Mouse (Mus musculus): ENCODE data around the gene Rnf220. TPM values are rescaled to one million over a fixed set of nuclear protein-coding genes. Genes with fewer than 3 reads are reported as not detected.

The Rnf220 gene
- polyA plus RNA-seq, 1 experiment from 2014 or later, result 76.0 TPM

GRCm38 (mm10) chr4:117480611-117481445, 16.0 kb downstream of the Rnf220 start:
- H3K36me3 ChIP-seq (ENCODE audit: insufficient read depth, low read length), result no peaks in the 10 kb centered on the region
- H3K27me3 ChIP-seq (ENCODE audit: insufficient read depth, low read length), result peaks cover 70% of the 10 kb centered on the region
- WGBS, result 39% methylated on average over 11 of the region's 11 CpGs
- no peaks in the 10 kb centered on the region for H3K9me3 ChIP-seq (ENCODE audit: low read length)
- peak overlapping the region; percentile 1; the same call in 1 of the 2 replicates for H3K27ac ChIP-seq (ENCODE audit: low read length)
- ATAC-seq (ENCODE audit: low FRiP score, low TSS enrichment), result no peak
- H3K4me2 ChIP-seq (replicated peaks; ENCODE audit: low read depth, low read length), result no peak overlapping the region
- no peak overlapping the region for H3K4me3 ChIP-seq (ENCODE audit: low read length)
- no peak overlapping the region for H3K9ac ChIP-seq (replicated peaks; ENCODE audit: low read length)
- peaks cover 17% of the 10 kb centered on the region for H3K4me1 ChIP-seq (ENCODE audit: insufficient read depth, low read length)

- no peak for ATAC-seq (ENCODE audit: low FRiP score, low TSS enrichment)
- Histone ChIP-seq H3K9ac (replicated peaks; ENCODE audit: low read length) (no peak overlapping the region), H3K9me3 (ENCODE audit: low read length) (no peaks in the 10 kb centered on the region), H3K27me3 (ENCODE audit: insufficient read depth, low read length) (peaks cover 70% of the 10 kb centered on the region), H3K27ac (ENCODE audit: low read length) (no peak overlapping the region; the same call in 1 of the 2 replicates), H3K4me2 (replicated peaks; ENCODE audit: low read depth, low read length) (no peak overlapping the region), H3K4me3 (ENCODE audit: low read length) (no peak overlapping the region), H3K36me3 (ENCODE audit: insufficient read depth, low read length) (no peaks in the 10 kb centered on the region), H3K4me1 (ENCODE audit: insufficient read depth, low read length) (peaks cover 17% of the 10 kb centered on the region)
- WGBS, result 23% methylated on average over 6 of the region's 6 CpGs
Measured at GRCm38 (mm10) chr4:117479951-117480350, 16.9 kb downstream of the Rnf220 start.

GRCm38 (mm10) chr4:117478101-117478673, 18.7 kb downstream of the Rnf220 start:
- Histone ChIP-seq H3K9ac (replicated peaks; ENCODE audit: low read length) (no peak overlapping the region), H3K4me2 (replicated peaks; ENCODE audit: low read depth, low read length) (no peak overlapping the region; the same call in 1 of the 2 replicates), H3K27me3 (ENCODE audit: insufficient read depth, low read length) (peaks cover 73% of the 10 kb centered on the region), H3K27ac (ENCODE audit: low read length) (no peak overlapping the region), H3K9me3 (ENCODE audit: low read length) (no peaks in the 10 kb centered on the region), H3K4me3 (ENCODE audit: low read length) (no peak overlapping the region), H3K36me3 (ENCODE audit: insufficient read depth, low read length) (no peaks in the 10 kb centered on the region), H3K4me1 (ENCODE audit: insufficient read depth, low read length) (peaks cover 9% of the 10 kb centered on the region; the same call in 1 of the 2 replicates)
- 47% methylated on average over 15 of the region's 15 CpGs for WGBS
- no peak for ATAC-seq (ENCODE audit: low FRiP score, low TSS enrichment)

- peaks cover 67% of the 10 kb centered on the region for H3K27me3 ChIP-seq (ENCODE audit: insufficient read depth, low read length)
- H3K4me2 ChIP-seq (replicated peaks; ENCODE audit: low read depth, low read length), result no peak overlapping the region
- H3K9me3 ChIP-seq (ENCODE audit: low read length), result no peaks in the 10 kb centered on the region
- peaks cover 9% of the 10 kb centered on the region; the same call in 1 of the 2 replicates for H3K4me1 ChIP-seq (ENCODE audit: insufficient read depth, low read length)
- H3K27ac ChIP-seq (ENCODE audit: low read length), result no peak overlapping the region
- no peak overlapping the region for H3K9ac ChIP-seq (replicated peaks; ENCODE audit: low read length)
- WGBS, result 48% methylated on average over 5 of the region's 5 CpGs
- no peak for ATAC-seq (ENCODE audit: low FRiP score, low TSS enrichment)
- H3K36me3 ChIP-seq (ENCODE audit: insufficient read depth, low read length), result no peaks in the 10 kb centered on the region
- no peak overlapping the region for H3K4me3 ChIP-seq (ENCODE audit: low read length)
Measured at GRCm38 (mm10) chr4:117477401-117477800, 19.5 kb downstream of the Rnf220 start.

GRCm38 (mm10) chr4:117476777-117477176, 20.1 kb downstream of the Rnf220 start:
- no peak for ATAC-seq (ENCODE audit: low FRiP score, low TSS enrichment)
- 59% methylated on average over 4 of the region's 4 CpGs for WGBS
- Histone ChIP-seq H3K27me3 (ENCODE audit: insufficient read depth, low read length) (peaks cover 61% of the 10 kb centered on the region), H3K4me2 (replicated peaks; ENCODE audit: low read depth, low read length) (no peak overlapping the region), H3K36me3 (ENCODE audit: insufficient read depth, low read length) (no peaks in the 10 kb centered on the region), H3K4me3 (ENCODE audit: low read length) (no peak overlapping the region), H3K4me1 (ENCODE audit: insufficient read depth, low read length) (peaks cover 9% of the 10 kb centered on the region; the same call in 1 of the 2 replicates), H3K9ac (replicated peaks; ENCODE audit: low read length) (no peak overlapping the region), H3K9me3 (ENCODE audit: low read length) (no peaks in the 10 kb centered on the region), H3K27ac (ENCODE audit: low read length) (no peak overlapping the region)

- H3K9ac ChIP-seq (replicated peaks; ENCODE audit: low read length), result no peak overlapping the region
- peaks cover 9% of the 10 kb centered on the region; the same call in 1 of the 2 replicates for H3K4me1 ChIP-seq (ENCODE audit: insufficient read depth, low read length)
- H3K4me2 ChIP-seq (replicated peaks; ENCODE audit: low read depth, low read length), result no peak overlapping the region
- no peaks in the 10 kb centered on the region for H3K36me3 ChIP-seq (ENCODE audit: insufficient read depth, low read length)
- no peak overlapping the region for H3K27ac ChIP-seq (ENCODE audit: low read length)
- H3K4me3 ChIP-seq (ENCODE audit: low read length), result no peak overlapping the region
- ATAC-seq (ENCODE audit: low FRiP score, low TSS enrichment), result no peak
- peaks cover 57% of the 10 kb centered on the region for H3K27me3 ChIP-seq (ENCODE audit: insufficient read depth, low read length)
- H3K9me3 ChIP-seq (ENCODE audit: low read length), result no peaks in the 10 kb centered on the region
Measured at GRCm38 (mm10) chr4:117476355-117476754, 20.5 kb downstream of the Rnf220 start.

- no peak overlapping the region for H3K4me3 ChIP-seq (ENCODE audit: low read length)
- H3K4me1 ChIP-seq (ENCODE audit: insufficient read depth, low read length), result no peaks in the 10 kb centered on the region
- no peak overlapping the region for H3K27ac ChIP-seq (ENCODE audit: low read length)
- no peak overlapping the region for H3K4me2 ChIP-seq (replicated peaks; ENCODE audit: low read depth, low read length)
- H3K9ac ChIP-seq (replicated peaks; ENCODE audit: low read length), result no peak overlapping the region
- no peak for ATAC-seq (ENCODE audit: low FRiP score, low TSS enrichment)
- peaks cover 48% of the 10 kb centered on the region for H3K27me3 ChIP-seq (ENCODE audit: insufficient read depth, low read length)
- no peaks in the 10 kb centered on the region for H3K36me3 ChIP-seq (ENCODE audit: insufficient read depth, low read length)
- no peaks in the 10 kb centered on the region for H3K9me3 ChIP-seq (ENCODE audit: low read length)
Measured at GRCm38 (mm10) chr4:117473985-117474354, 22.9 kb downstream of the Rnf220 start.

- H3K4me3 ChIP-seq (ENCODE audit: low read length), result no peak overlapping the region
- no peaks in the 10 kb centered on the region for H3K9me3 ChIP-seq (ENCODE audit: low read length)
- 76% methylated on average over 14 of the region's 14 CpGs for WGBS
- no peaks in the 10 kb centered on the region for H3K4me1 ChIP-seq (ENCODE audit: insufficient read depth, low read length)
- no peak for ATAC-seq (ENCODE audit: low FRiP score, low TSS enrichment)
- no peak overlapping the region for H3K4me2 ChIP-seq (replicated peaks; ENCODE audit: low read depth, low read length)
- H3K27me3 ChIP-seq (ENCODE audit: insufficient read depth, low read length), result peaks cover 46% of the 10 kb centered on the region
- H3K9ac ChIP-seq (replicated peaks; ENCODE audit: low read length), result no peak overlapping the region
- no peak overlapping the region for H3K27ac ChIP-seq (ENCODE audit: low read length)
- H3K36me3 ChIP-seq (ENCODE audit: insufficient read depth, low read length), result no peaks in the 10 kb centered on the region
Measured at GRCm38 (mm10) chr4:117473291-117473984, 23.4 kb downstream of the Rnf220 start.

- Histone ChIP-seq H3K36me3 (ENCODE audit: insufficient read depth, low read length) (no peaks in the 10 kb centered on the region), H3K4me1 (ENCODE audit: insufficient read depth, low read length) (no peaks in the 10 kb centered on the region), H3K27ac (ENCODE audit: low read length) (no peak overlapping the region), H3K4me3 (ENCODE audit: low read length) (no peak overlapping the region), H3K9ac (replicated peaks; ENCODE audit: low read length) (no peak overlapping the region), H3K9me3 (ENCODE audit: low read length) (no peaks in the 10 kb centered on the region), H3K27me3 (ENCODE audit: insufficient read depth, low read length) (peaks cover 9% of the 10 kb centered on the region; the same call in 1 of the 2 replicates), H3K4me2 (replicated peaks; ENCODE audit: low read depth, low read length) (no peak overlapping the region)
- WGBS, result 64% methylated on average over 4 of the region's 4 CpGs
- no peak for ATAC-seq (ENCODE audit: low FRiP score, low TSS enrichment)
Measured at GRCm38 (mm10) chr4:117469471-117469870, 27.4 kb downstream of the Rnf220 start.

Data from kidney, embryonic 16.5 days (tissue).